Mouse (Mus musculus) hindbrain, postnatal 0 days (tissue): ENCODE results near the gene Psmc3. TPM values are rescaled to one million over a fixed set of nuclear protein-coding genes. Genes with fewer than 3 reads are reported as not detected.
"Not testable (repeated sequence)": the region's sequence is repeated elsewhere in the genome, so short reads cannot be mapped to it uniquely, and the experiment has no call there.

Source experiments
- ATAC-seq: fragments of 200-750 bp; cut with Nextera tagmentation; 2 replicates; pipeline ENCODE4 v1.8.0; 2017; ENCODE audit warnings: mild to moderate bottlenecking, moderate TSS enrichment, moderate library complexity
- DNase-seq: peaks from one replicate; pipeline ENCODE4 v3.0.0-alpha.2; 2015; ENCODE audit warnings: low spot score
- H3K27ac ChIP-seq: fragments of 300-500 bp; sonication (generic); 2 replicates; pipeline ENCODE4 v1.5.1; 2014; ENCODE audit warnings: mild to moderate bottlenecking
- H3K27me3 ChIP-seq: fragments of 300-500 bp; sonication (generic); 2 replicates; pipeline ENCODE4 v1.6.1; 2014; ENCODE audit warnings: low read length, mixed read lengths; ENCODE audit not compliant: insufficient read depth
- H3K36me3 ChIP-seq: fragments of 300-500 bp; sonication (generic); 2 replicates; pipeline ENCODE4 v1.6.1; 2014; ENCODE audit warnings: low read length, mixed read lengths; ENCODE audit not compliant: insufficient read depth
- H3K4me1 ChIP-seq: fragments of 300-500 bp; sonication (generic); 2 replicates; pipeline ENCODE4 v1.6.1; 2014; ENCODE audit warnings: antibody characterized with exemption, low read length, mixed read lengths; ENCODE audit not compliant: insufficient read depth
- H3K4me2 ChIP-seq: fragments of 300-500 bp; sonication (generic); 2 replicates; pipeline ENCODE4 v1.6.1; 2014; ENCODE audit warnings: low read depth, mild to moderate bottlenecking, low read length, moderate library complexity, mixed read lengths
- H3K4me3 ChIP-seq: fragments of 300-500 bp; sonication (generic); 2 replicates; pipeline ENCODE4 v1.5.1; 2014; ENCODE audit warnings: low read length
- H3K9ac ChIP-seq: fragments of 300-500 bp; sonication (generic); replicated peaks from 2 replicates; pipeline ENCODE4 v1.6.1; 2014; ENCODE audit warnings: mild to moderate bottlenecking, low read length, moderate library complexity, mixed read lengths
- H3K9me3 ChIP-seq: fragments of 300-500 bp; sonication (generic); 2 replicates; pipeline ENCODE4 v1.6.1; 2016; ENCODE audit warnings: low read length, mixed read lengths
- CTCF ChIP-seq: IDR thresholded peaks from 2 replicates; pipeline ENCODE4 v1.5.1; 2016; ENCODE audit warnings: antibody characterized with exemption, control low read depth, low read depth
- whole genome bisulfite sequencing: fragments of 180-500 bp; shearing (Covaris S2); extraction: QIAGEN DNeasy Blood & Tissue Kit; methylation state at CpG from one replicate; pipeline ENCODE4 v1.1.7; 2014; 5-methylcytosine and 5-hydroxymethylcytosine counted together
- polyA plus RNA-seq: library from polyadenylated mRNA; unstranded; fragments of >200 nt; fragmentation: Nextera tagmentation; extraction: Ambion mirVana; gene quantifications from 2 replicates; pipeline ENCODE4 v1.2.1, GENCODE M21; 2015
- total RNA-seq: library from RNA; depleted of rRNA; stranded (reverse); fragments of >200 nt; gene quantifications from 2 replicates; pipeline ENCODE4 v1.2.3, GENCODE M21; 2014

The Psmc3 gene
- total and polyA plus RNA-seq, 2 experiments from 2014 or later: 160 to 249 TPM

GRCm38 (mm10) chr2:91035385-91035784, 18.4 kb upstream of the Psmc3 start, which contains the start of gene Rapsn:
Rapsn (plus strand) TSS chr2:91035620.
- no peaks in the 10 kb centered on the region for H3K9me3 ChIP-seq
- H3K4me2 ChIP-seq: no peak within 1 kb of the TSS
- 71% methylated on average over 9 of the region's 9 CpGs for WGBS
- TF ChIP-seq CTCF: no peak
- H3K27ac ChIP-seq: no peak within 1 kb of the TSS
- H3K27me3 ChIP-seq: no peaks in the 10 kb centered on the region
- no peak within 1 kb of the TSS for H3K4me3 ChIP-seq
- no peaks in the 10 kb centered on the region for H3K4me1 ChIP-seq
- H3K36me3 ChIP-seq: no peaks in the 10 kb centered on the region
- H3K9ac ChIP-seq: no peak within 1 kb of the TSS
- DNase-seq (no peak), ATAC-seq (no peak)

GRCm38 (mm10) chr2:91041786-91042185, 12.0 kb upstream of the Psmc3 start:
- H3K36me3 ChIP-seq: no peaks in the 10 kb centered on the region
- H3K27ac ChIP-seq: no peak overlapping the region
- no peak for TF ChIP-seq CTCF
- DNase-seq (no peak), ATAC-seq (no peak)
- H3K9ac ChIP-seq: no peak overlapping the region
- H3K27me3 ChIP-seq: no peaks in the 10 kb centered on the region
- no peaks in the 10 kb centered on the region for H3K9me3 ChIP-seq
- 65% methylated on average over 8 of the region's 8 CpGs for WGBS
- no peaks in the 10 kb centered on the region for H3K4me1 ChIP-seq
- H3K4me3 ChIP-seq: no peak overlapping the region
- no peak overlapping the region for H3K4me2 ChIP-seq

GRCm38 (mm10) chr2:91042651-91043398, 11.0 kb upstream of the Psmc3 start:
- no peak for DNase-seq
- no peak for TF ChIP-seq CTCF
- 72% methylated on average over 21 of the region's 21 CpGs for WGBS
- Histone ChIP-seq H3K4me1 (no peaks in the 10 kb centered on the region), H3K27ac (no peak overlapping the region), H3K27me3 (no peaks in the 10 kb centered on the region), H3K9me3 (no peaks in the 10 kb centered on the region), H3K9ac (no peak overlapping the region), H3K36me3 (no peaks in the 10 kb centered on the region), H3K4me3 (no peak overlapping the region), H3K4me2 (no peak overlapping the region)
- no peak for ATAC-seq

GRCm38 (mm10) chr2:91044727-91045126, 9.1 kb upstream of the Psmc3 start:
- Histone ChIP-seq H3K9me3 (no peaks in the 10 kb centered on the region), H3K4me2 (no peak overlapping the region), H3K36me3 (no peaks in the 10 kb centered on the region), H3K27me3 (no peaks in the 10 kb centered on the region), H3K9ac (no peak overlapping the region), H3K27ac (no peak overlapping the region), H3K4me3 (no peak overlapping the region), H3K4me1 (no peaks in the 10 kb centered on the region)
- WGBS: 83% methylated on average over 13 of the region's 13 CpGs
- no peak for ATAC-seq
- TF ChIP-seq CTCF: no peak
- DNase-seq: no peak

DNA sequence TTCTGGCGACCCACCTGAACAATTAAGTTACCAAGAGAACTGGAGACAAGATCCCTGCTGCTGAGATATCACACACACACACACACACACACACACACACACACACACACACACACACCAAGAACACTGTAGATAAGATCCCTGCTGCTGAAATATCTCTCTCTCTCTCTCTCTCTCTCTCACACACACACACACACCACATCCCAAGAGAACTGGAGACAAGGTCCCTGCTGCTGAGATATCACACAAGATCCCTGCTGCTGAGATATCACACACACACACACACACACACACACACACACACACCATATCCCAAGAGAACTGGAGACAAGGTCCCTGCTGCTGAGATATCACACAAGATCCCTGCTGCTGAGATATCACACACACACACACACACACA, 8.0 kb upstream of the Psmc3 start:
- not testable (repeated sequence) for H3K9ac ChIP-seq, H3K27me3 ChIP-seq, H3K4me2 ChIP-seq, H3K36me3 ChIP-seq, H3K9me3 ChIP-seq, DNase-seq, H3K4me3 ChIP-seq, ATAC-seq, H3K27ac ChIP-seq, H3K4me1 ChIP-seq
- WGBS: 80% methylated on average over 1 of the region's 1 CpGs

GRCm38 (mm10) chr2:91047359-91047758, 6.5 kb upstream of the Psmc3 start:
- no peaks in the 10 kb centered on the region for H3K36me3 ChIP-seq
- H3K4me2 ChIP-seq: no peak overlapping the region
- no peak for ATAC-seq
- WGBS: 81% methylated on average over 9 of the region's 9 CpGs
- no peaks in the 10 kb centered on the region for H3K4me1 ChIP-seq
- no peak overlapping the region for H3K4me3 ChIP-seq
- no peak for TF ChIP-seq CTCF
- H3K9ac ChIP-seq: no peak overlapping the region
- no peak overlapping the region for H3K27ac ChIP-seq
- H3K9me3 ChIP-seq: no peaks in the 10 kb centered on the region
- no peaks in the 10 kb centered on the region for H3K27me3 ChIP-seq
- DNase-seq: no peak

GRCm38 (mm10) chr2:91051917-91052316, 1.9 kb upstream of the Psmc3 start:
- Histone ChIP-seq H3K4me2 (no peak overlapping the region), H3K4me3 (no peak overlapping the region), H3K36me3 (peaks cover 15% of the 10 kb centered on the region), H3K4me1 (peaks cover 8% of the 10 kb centered on the region; the same call in 1 of the 2 replicates), H3K27me3 (no peaks in the 10 kb centered on the region), H3K9ac (no peak overlapping the region), H3K27ac (no peak overlapping the region), H3K9me3 (no peaks in the 10 kb centered on the region)
- ATAC-seq (no peak), DNase-seq (no peak)
- no peak for TF ChIP-seq CTCF
- 82% methylated on average over 3 of the region's 3 CpGs for WGBS
